Mouse (Mus musculus): Measurements from ENCODE around the gene Notch3.

Gene Notch3

GRCm38 (mm10) chr17:32092895-32093294 lies 73.8 kb downstream of the Notch3 start:
- DNase-seq (ENCODE audit: low spot score): no peak

- no peak for DNase-seq (ENCODE audit: low spot score)
Measured at GRCm38 (mm10) chr17:32092241-32092619, 74.4 kb downstream of the Notch3 start.

GRCm38 (mm10) chr17:32091364-32092240 lies 75.0 kb downstream of the Notch3 start:
- peak; percentile 26 for DNase-seq (ENCODE audit: low spot score)

- DNase-seq (ENCODE audit: low spot score): no peak
Measured at GRCm38 (mm10) chr17:32091032-32091363, 75.7 kb downstream of the Notch3 start.

- DNase-seq (ENCODE audit: low spot score): no peak
Measured at GRCm38 (mm10) chr17:32087069-32087468, 79.6 kb downstream of the Notch3 start.

GRCm38 (mm10) chr17:32083351-32083750 lies 83.3 kb downstream of the Notch3 start:
- DNase-seq (ENCODE audit: low spot score): no peak

GRCm38 (mm10) chr17:32075164-32075563 lies 91.5 kb downstream of the Notch3 start:
- DNase-seq (ENCODE audit: low spot score): peak; percentile 73

- DNase-seq (ENCODE audit: low spot score): peak; percentile 24
Measured at GRCm38 (mm10) chr17:32074658-32075057, 92.0 kb downstream of the Notch3 start.

- peak; percentile 86 for DNase-seq (ENCODE audit: low spot score)
Measured at GRCm38 (mm10) chr17:32073359-32073758, 93.3 kb downstream of the Notch3 start.
